In genomic region chr7:4794631-4795168, GRCm38 (mm10) we compare ENCODE assay signal across 12 mouse cellular contexts. TPM values are rescaled to one million over a fixed set of nuclear protein-coding genes. Genes with fewer than 3 reads are reported as not detected.
DNase-seq lines count a peak whose midpoint lies in the region; ATAC-seq and TF ChIP-seq lines count a peak whose summit lies in the region.
"Had no signal": no experiment of that assay in that cellular context is flagged by ENCODE, and none has a peak within 500 bp of the region (broad histone marks: within the 10 kb centered on the region; RNA-seq: fewer than 3 reads in every experiment).

No protein-coding gene starts in this region.

- no peak for DNase-seq in heart, embryonic 10.5 days (ENCODE audit: low spot score)
- DNase-seq in heart, adult 9 months (ENCODE audit: low spot score in 2 of 2) = no peak
- DNase-seq in midbrain, embryonic 10.5 days (ENCODE audit: low spot score) = no peak
- no peak for DNase-seq in midbrain, embryonic 14.5 days
- DNase-seq in limb, embryonic 10.5 days (ENCODE audit: low spot score) = no peak
- no peak for DNase-seq in left cerebral cortex, adult 11 months (ENCODE audit: low spot score)
- DNase-seq in thymus, adult 2 months = no peak
- DNase-seq: cerebellum, adult 9-11 months; lung, postnatal 4 days had no signal

- peaks cover 5% of the 10 kb centered on the region; the same call in 1 of the 2 replicates for H3K27me3 ChIP-seq in heart, embryonic 10.5 days (ENCODE audit: insufficient read depth, poor library complexity, severe bottlenecking)
- H3K27me3 ChIP-seq in midbrain, embryonic 10.5 days (ENCODE audit: low read depth, poor library complexity, severe bottlenecking) = peaks cover 12% of the 10 kb centered on the region
- peaks cover 4% of the 10 kb centered on the region; the same call in 1 of the 2 replicates for H3K27me3 ChIP-seq in midbrain, embryonic 14.5 days (ENCODE audit: control insufficient read depth, insufficient read depth, low read length)
- peaks cover 10% of the 10 kb centered on the region for H3K27me3 ChIP-seq in limb, embryonic 10.5 days (ENCODE audit: low read depth, poor library complexity, severe bottlenecking)
- H3K27me3 ChIP-seq in stomach, embryonic 16.5 days (ENCODE audit: control insufficient read depth, insufficient read depth, low read length) = no peaks in the 10 kb centered on the region
- H3K27me3 ChIP-seq in thymus, adult 2 months (ENCODE audit: control insufficient read depth, insufficient read depth, low read length) = no peaks in the 10 kb centered on the region; the same call in 1 of the 2 replicates

- H3K4me2 ChIP-seq in midbrain, embryonic 14.5 days (ENCODE audit: low read length) = no peak overlapping the region
- peak overlapping the region; percentile 74; the same call in 1 of the 2 replicates for H3K4me2 ChIP-seq in stomach, embryonic 16.5 days (ENCODE audit: low read depth, low read length)

- H3K4me3 ChIP-seq in heart, embryonic 10.5 days = 0 out of 2 replicates have a peak overlapping the region, but pooled peaks have one; percentile 91
- H3K4me3 ChIP-seq in midbrain, embryonic 10.5 days = peak overlapping the region; percentile 80
- H3K4me3 ChIP-seq in midbrain, embryonic 14.5 days (replicated peaks; ENCODE audit: low read depth, low read length) = no peak overlapping the region
- H3K4me3 ChIP-seq in limb, embryonic 10.5 days = peak overlapping the region; percentile 92; the same call in 1 of the 2 replicates
- H3K4me3 ChIP-seq in stomach, embryonic 16.5 days (replicated peaks; ENCODE audit: low read length) = no peak overlapping the region
- H3K4me3 ChIP-seq in thymus, adult 2 months (ENCODE audit: control insufficient read depth, insufficient read depth, low read length) = no peak overlapping the region

- TF ChIP-seq CTCF in thymus, adult 2 months (IDR thresholded peaks at IDR 0.05; ENCODE audit: borderline replicate concordance, control insufficient read depth, extremely low read depth, insufficient read depth, low read length, poor library complexity) = no peak

- H3K27ac ChIP-seq in heart, embryonic 10.5 days = no peak overlapping the region
- H3K27ac ChIP-seq in midbrain, embryonic 10.5 days (replicated peaks) = no peak overlapping the region
- H3K27ac ChIP-seq in midbrain, embryonic 14.5 days (replicated peaks; ENCODE audit: low read depth, low read length) = no peak overlapping the region
- no peak overlapping the region for H3K27ac ChIP-seq in limb, embryonic 10.5 days
- H3K27ac ChIP-seq in stomach, embryonic 16.5 days (ENCODE audit: low read length) = no peak overlapping the region
- H3K27ac ChIP-seq in thymus, adult 2 months (ENCODE audit: control insufficient read depth, insufficient read depth, low read length) = no peak overlapping the region
- H3K27ac ChIP-seq: layer of hippocampus, adult 2 months had no signal

- no peak for TF ChIP-seq POLR2A in thymus, adult 2 months (IDR thresholded peaks at IDR 0.05; ENCODE audit: control insufficient read depth, extremely low read depth, insufficient read depth, low read length, poor library complexity)

- no peak overlapping the region for H3K9ac ChIP-seq in midbrain, embryonic 14.5 days (replicated peaks; ENCODE audit: low read length)
- H3K9ac ChIP-seq in stomach, embryonic 16.5 days (ENCODE audit: low read length) = no peak overlapping the region

- H3K9me3 ChIP-seq in heart, embryonic 10.5 days = no peaks in the 10 kb centered on the region
- H3K9me3 ChIP-seq in midbrain, embryonic 10.5 days (replicated peaks) = no peaks in the 10 kb centered on the region
- no peaks in the 10 kb centered on the region for H3K9me3 ChIP-seq in midbrain, embryonic 14.5 days (ENCODE audit: control insufficient read depth, low read length)
- no peaks in the 10 kb centered on the region for H3K9me3 ChIP-seq in limb, embryonic 10.5 days (replicated peaks)
- no peaks in the 10 kb centered on the region for H3K9me3 ChIP-seq in stomach, embryonic 16.5 days (replicated peaks; ENCODE audit: control insufficient read depth, low read length)

- H3K36me3 ChIP-seq in heart, embryonic 10.5 days = peaks cover 43% of the 10 kb centered on the region
- peaks cover 51% of the 10 kb centered on the region for H3K36me3 ChIP-seq in midbrain, embryonic 10.5 days
- peaks cover 46% of the 10 kb centered on the region for H3K36me3 ChIP-seq in midbrain, embryonic 14.5 days (ENCODE audit: control insufficient read depth, insufficient read depth, low read length)
- peaks cover 49% of the 10 kb centered on the region for H3K36me3 ChIP-seq in limb, embryonic 10.5 days
- H3K36me3 ChIP-seq in stomach, embryonic 16.5 days (ENCODE audit: control insufficient read depth, insufficient read depth, low read length) = peaks cover 20% of the 10 kb centered on the region
- peaks cover 43% of the 10 kb centered on the region for H3K36me3 ChIP-seq in thymus, adult 2 months (ENCODE audit: control insufficient read depth, insufficient read depth, low read length)

- no peak for ATAC-seq in midbrain, embryonic 14.5 days (ENCODE audit: low FRiP score, low TSS enrichment)
- ATAC-seq in stomach, embryonic 16.5 days (ENCODE audit: insufficient read depth, low FRiP score) = no peak

- H3K4me1 ChIP-seq in heart, embryonic 10.5 days = peaks cover 8% of the 10 kb centered on the region
- H3K4me1 ChIP-seq in midbrain, embryonic 10.5 days = peaks cover 15% of the 10 kb centered on the region
- peaks cover 6% of the 10 kb centered on the region; the same call in 1 of the 2 replicates for H3K4me1 ChIP-seq in midbrain, embryonic 14.5 days (ENCODE audit: control insufficient read depth, insufficient read depth, low read length)
- H3K4me1 ChIP-seq in limb, embryonic 10.5 days = peaks cover 10% of the 10 kb centered on the region
- H3K4me1 ChIP-seq in stomach, embryonic 16.5 days (ENCODE audit: control insufficient read depth, insufficient read depth, low read length) = peaks cover 16% of the 10 kb centered on the region; the same call in 1 of the 2 replicates
- H3K4me1 ChIP-seq in thymus, adult 2 months (replicated peaks; ENCODE audit: control insufficient read depth, insufficient read depth, low read length) = peaks cover 10% of the 10 kb centered on the region

- WGBS in heart, embryonic 10.5 days = 79% methylated on average over 3 of the region's 3 CpGs
- WGBS in midbrain, embryonic 10.5 days = 88% methylated on average over 3 of the region's 3 CpGs
- WGBS in midbrain, embryonic 14.5 days = 84% methylated on average over 3 of the region's 3 CpGs
- WGBS in limb, embryonic 10.5 days = 87% methylated on average over 3 of the region's 3 CpGs
- 70% methylated on average over 3 of the region's 3 CpGs for WGBS in stomach, embryonic 16.5 days
- WGBS in thymus, adult 2 months = 68% methylated on average over 3 of the region's 3 CpGs

RNA-seq across cellular contexts. Expression of gene Rpl28, which starts 2.0 kb away (rescaled TPM):
- 314 and 329 TPM in 2 replicates for polyA plus RNA-seq in heart, embryonic 10.5 days (2016; fragmentation: Nextera tagmentation; extraction: Ambion mirVana)
- polyA plus RNA-seq in midbrain, embryonic 10.5 days (2016; fragmentation: Nextera tagmentation; extraction: Ambion mirVana) = 339 and 383 TPM in 2 replicates
- 149 and 188 TPM in 2 replicates for polyA plus RNA-seq in midbrain, embryonic 14.5 days (2014; fragmentation: Nextera tagmentation; extraction: Ambion mirVana)
- polyA plus RNA-seq in limb, embryonic 10.5 days (2016; fragmentation: Nextera tagmentation; extraction: Ambion mirVana) = 396 and 427 TPM in 2 replicates
- 255 and 322 TPM in 2 replicates for polyA plus RNA-seq in stomach, embryonic 16.5 days (2015; fragmentation: Nextera tagmentation; extraction: Ambion mirVana)
- polyA plus RNA-seq in thymus, adult 2 months (2012; rRNA removed) = 367 and 512 TPM in 2 replicates

RNA-seq across cellular contexts. Expression of gene Tmem238, which starts 5.2 kb away (rescaled TPM):
- polyA plus RNA-seq in heart, embryonic 10.5 days (2016; fragmentation: Nextera tagmentation; extraction: Ambion mirVana) = 4.7 and 6.3 TPM in 2 replicates
- polyA plus RNA-seq in midbrain, embryonic 10.5 days (2016; fragmentation: Nextera tagmentation; extraction: Ambion mirVana) = 2.7 and 3.4 TPM in 2 replicates
- 2.7 and 3.5 TPM in 2 replicates for polyA plus RNA-seq in midbrain, embryonic 14.5 days (2014; fragmentation: Nextera tagmentation; extraction: Ambion mirVana)
- polyA plus RNA-seq in limb, embryonic 10.5 days (2016; fragmentation: Nextera tagmentation; extraction: Ambion mirVana) = 4.8 and 5.8 TPM in 2 replicates
- polyA plus RNA-seq in stomach, embryonic 16.5 days (2015; fragmentation: Nextera tagmentation; extraction: Ambion mirVana) = 21.2 and 21.7 TPM in 2 replicates
- 18.1 and 23.5 TPM in 2 replicates for polyA plus RNA-seq in thymus, adult 2 months (2012; rRNA removed)

RNA-seq across cellular contexts. Expression of gene Tmem190, which starts 12.0 kb away (rescaled TPM):
- 0.34 TPM in 1 of 2 replicates, not detected in the other for polyA plus RNA-seq in heart, embryonic 10.5 days (2016; fragmentation: Nextera tagmentation; extraction: Ambion mirVana)
- not detected in 2 replicates for polyA plus RNA-seq in midbrain, embryonic 10.5 days (2016; fragmentation: Nextera tagmentation; extraction: Ambion mirVana)
- polyA plus RNA-seq in midbrain, embryonic 14.5 days (2014; fragmentation: Nextera tagmentation; extraction: Ambion mirVana) = not detected in 2 replicates
- not detected in 2 replicates for polyA plus RNA-seq in limb, embryonic 10.5 days (2016; fragmentation: Nextera tagmentation; extraction: Ambion mirVana)
- 0.72 and 0.79 TPM in 2 replicates for polyA plus RNA-seq in stomach, embryonic 16.5 days (2015; fragmentation: Nextera tagmentation; extraction: Ambion mirVana)
- not detected in 2 replicates for polyA plus RNA-seq in thymus, adult 2 months (2012; rRNA removed)
- polyA plus RNA-seq: heart, postnatal 0 days had no signal

RNA-seq across cellular contexts. Expression of gene Il11, which starts 12.0 kb away (rescaled TPM):
- polyA plus RNA-seq in heart, embryonic 10.5 days (2016; fragmentation: Nextera tagmentation; extraction: Ambion mirVana) = 0.15 and 0.20 TPM in 2 replicates
- 0.21 TPM in 1 of 2 replicates, not detected in the other for polyA plus RNA-seq in midbrain, embryonic 10.5 days (2016; fragmentation: Nextera tagmentation; extraction: Ambion mirVana)
- 0.17 and 0.43 TPM in 2 replicates for polyA plus RNA-seq in midbrain, embryonic 14.5 days (2014; fragmentation: Nextera tagmentation; extraction: Ambion mirVana)
- 0.09 TPM in 1 of 2 replicates, not detected in the other for polyA plus RNA-seq in limb, embryonic 10.5 days (2016; fragmentation: Nextera tagmentation; extraction: Ambion mirVana)
- polyA plus RNA-seq in stomach, embryonic 16.5 days (2015; fragmentation: Nextera tagmentation; extraction: Ambion mirVana) = 0.22 and 0.26 TPM in 2 replicates
- 0.13 and 0.32 TPM in 2 replicates for polyA plus RNA-seq in thymus, adult 2 months (2012; rRNA removed)
- polyA plus RNA-seq: heart, postnatal 0 days had no signal

RNA-seq across cellular contexts. Expression of gene Ube2s, which starts 17.7 kb away (rescaled TPM):
- polyA plus RNA-seq in heart, embryonic 10.5 days (2016; fragmentation: Nextera tagmentation; extraction: Ambion mirVana) = 337 and 447 TPM in 2 replicates
- 357 and 426 TPM in 2 replicates for polyA plus RNA-seq in midbrain, embryonic 10.5 days (2016; fragmentation: Nextera tagmentation; extraction: Ambion mirVana)
- polyA plus RNA-seq in midbrain, embryonic 14.5 days (2014; fragmentation: Nextera tagmentation; extraction: Ambion mirVana) = 290 and 338 TPM in 2 replicates
- 500 and 550 TPM in 2 replicates for polyA plus RNA-seq in limb, embryonic 10.5 days (2016; fragmentation: Nextera tagmentation; extraction: Ambion mirVana)
- polyA plus RNA-seq in stomach, embryonic 16.5 days (2015; fragmentation: Nextera tagmentation; extraction: Ambion mirVana) = 204 and 212 TPM in 2 replicates
- polyA plus RNA-seq in thymus, adult 2 months (2012; rRNA removed) = 970 and 1,071 TPM in 2 replicates

Comparison
In these comparisons a context has a peak if more than half of its experiments do, and no peak if none do; other contexts are left out.
1. H3K4me3 ChIP-seq: peak in heart, embryonic 10.5 days (single experiment), midbrain, embryonic 10.5 days (single experiment) and limb, embryonic 10.5 days (single experiment); none in midbrain, embryonic 14.5 days (single experiment), stomach, embryonic 16.5 days (single experiment) and thymus, adult 2 months (single experiment).